In the genomic region with DNA sequence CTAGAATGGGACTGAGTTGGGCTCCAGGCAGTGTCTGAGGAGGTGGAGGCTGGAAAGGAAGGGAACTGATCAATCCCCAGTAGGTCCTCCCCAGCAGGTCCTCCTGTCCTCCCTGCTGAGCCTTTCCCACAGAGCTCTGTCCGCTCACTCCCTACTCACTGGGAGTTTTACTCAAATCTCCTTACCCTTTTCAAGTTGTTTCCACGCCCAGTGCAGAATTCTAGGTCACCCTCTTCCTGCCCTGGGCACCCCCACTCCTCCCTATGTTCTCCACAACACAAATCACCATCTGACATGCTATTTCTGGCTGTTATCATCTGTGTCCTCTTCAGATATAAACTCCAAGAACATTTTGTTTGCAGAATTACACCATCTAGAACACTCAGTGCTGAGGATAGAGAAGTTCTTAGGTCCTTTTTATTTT, we compare ENCODE assay signal across 19 mouse cellular contexts. TPM values are rescaled to one million over a fixed set of nuclear protein-coding genes. Genes with fewer than 3 reads are reported as not detected.
DNase-seq lines count a peak whose midpoint lies in the region.
"Had no signal": no experiment of that assay in that cellular context is flagged by ENCODE, and none has a peak within 500 bp of the region (broad histone marks: within the 10 kb centered on the region; RNA-seq: fewer than 3 reads in every experiment).

No protein-coding gene starts in this region.

- 71% methylated on average over 2 of the region's 2 CpGs for WGBS in forebrain, embryonic 10.5 days

- peaks cover 3% of the 10 kb centered on the region; the same call in 1 of the 2 replicates for H3K4me1 ChIP-seq in forebrain, embryonic 10.5 days
- H3K4me1 ChIP-seq: hindbrain, embryonic 12.5 days had no signal

- H3K9me3 ChIP-seq in forebrain, embryonic 10.5 days = no peaks in the 10 kb centered on the region
- H3K9me3 ChIP-seq: embryonic facial prominence, embryonic 12.5 days; G1E; hindbrain, embryonic 12.5 days had no signal

- DNase-seq in adrenal gland, postnatal 36 days = peak; percentile 37 to 68
- DNase-seq in adrenal gland, postnatal 10 days = no peak
- DNase-seq in kidney, adult 9 months = peak; percentile 58
- DNase-seq in kidney, postnatal 10 days = no peak
- peak; percentile 36 for DNase-seq in urinary bladder, postnatal 14 days (ENCODE audit: low spot score)
- no peak for DNase-seq in urinary bladder, postnatal 25 days (ENCODE audit: low spot score)
- DNase-seq in thymus, postnatal 4 days = no peak
- no peak for DNase-seq in forebrain, embryonic 10.5 days (ENCODE audit: extremely low spot score, low spot score)
- DNase-seq: cerebellum, adult 8-10 months had no signal

- no peak overlapping the region for H3K27ac ChIP-seq in forebrain, embryonic 10.5 days
- H3K27ac ChIP-seq: embryonic facial prominence, embryonic 12.5 days; hindbrain, embryonic 12.5 days; kidney, postnatal 0 days; stomach, postnatal 0 days had no signal

- peaks cover 15% of the 10 kb centered on the region for H3K36me3 ChIP-seq in forebrain, embryonic 10.5 days (replicated peaks)

- no peak overlapping the region for H3K4me3 ChIP-seq in forebrain, embryonic 10.5 days
- H3K4me3 ChIP-seq: embryonic facial prominence, embryonic 12.5 days; hindbrain, embryonic 12.5 days had no signal

- H3K27me3 ChIP-seq in forebrain, embryonic 10.5 days (ENCODE audit: poor library complexity, severe bottlenecking) = no peaks in the 10 kb centered on the region
- H3K27me3 ChIP-seq: embryonic facial prominence, embryonic 12.5 days; hindbrain, embryonic 12.5 days had no signal

RNA-seq across cellular contexts. Expression of gene Drap1, which starts 10.2 kb away (rescaled TPM):
- 100 to 1,000 TPM; 250 to 263 TPM for total RNA-seq in adrenal gland, postnatal 36 days (2021)
- 100 to 1,000 TPM; 246 to 264 TPM for total RNA-seq in adrenal gland, postnatal 10 days (2021)
- 198 and 208 TPM in 2 replicates for polyA plus RNA-seq in forebrain, embryonic 10.5 days (2016; fragmentation: Nextera tagmentation; extraction: Ambion mirVana)

RNA-seq across cellular contexts. Expression of gene AI837181, which starts 10.4 kb away (rescaled TPM):
- 10 to 100 TPM; 43.7 to 50.6 TPM for total RNA-seq in adrenal gland, postnatal 36 days (2021)
- 10 to 100 TPM; 42.5 to 43.8 TPM for total RNA-seq in adrenal gland, postnatal 10 days (2021)
- polyA plus RNA-seq in forebrain, embryonic 10.5 days (2016; fragmentation: Nextera tagmentation; extraction: Ambion mirVana) = 42.2 and 42.3 TPM in 2 replicates

RNA-seq across cellular contexts. Expression of gene Tsga10ip, which starts 12.2 kb away (rescaled TPM):
- total RNA-seq in adrenal gland, postnatal 36 days (2021) = not detected
- not detected for total RNA-seq in adrenal gland, postnatal 10 days (2021)
- not detected in 2 replicates for polyA plus RNA-seq in forebrain, embryonic 10.5 days (2016; fragmentation: Nextera tagmentation; extraction: Ambion mirVana)
- total RNA-seq: left cerebral cortex, postnatal 25 days; midbrain, postnatal 0 days; neutrophil, adult 5-6 weeks had no signal
- polyA plus RNA-seq: forebrain, embryonic 14.5 days had no signal

RNA-seq across cellular contexts. Expression of gene Sart1, which starts 26.0 kb away (rescaled TPM):
- total RNA-seq in adrenal gland, postnatal 36 days (2021) = 10 to 100 TPM; 79.1 to 86.5 TPM
- total RNA-seq in adrenal gland, postnatal 10 days (2021) = 10 to 100 TPM; 63.6 to 65.1 TPM
- 96.6 and 97.6 TPM in 2 replicates for polyA plus RNA-seq in forebrain, embryonic 10.5 days (2016; fragmentation: Nextera tagmentation; extraction: Ambion mirVana)

RNA-seq across cellular contexts. Expression of gene Fosl1, which starts 32.8 kb away (rescaled TPM):
- total RNA-seq in adrenal gland, postnatal 36 days (2021) = 1 to 10 TPM in 1 of 2 experiments, not detected in 1; 5.3 TPM
- under 1 TPM in 1 of 2 experiments, not detected in 1; 0.18 TPM for total RNA-seq in adrenal gland, postnatal 10 days (2021)
- polyA plus RNA-seq in forebrain, embryonic 10.5 days (2016; fragmentation: Nextera tagmentation; extraction: Ambion mirVana) = not detected in 2 replicates
- total RNA-seq: left cerebral cortex, postnatal 25 days; neutrophil, adult 5-6 weeks had no signal
- polyA plus RNA-seq: embryonic facial prominence, embryonic 12.5 days; forebrain, embryonic 14.5 days; hindbrain, embryonic 12.5 days; kidney, postnatal 0 days; liver, embryonic 16.5 days; midbrain, postnatal 0 days had no signal

Comparison
In these comparisons a context has a peak if more than half of its experiments do, and no peak if none do; other contexts are left out.
1. DNase-seq: peak in adrenal gland, postnatal 36 days (2 of 2), kidney, adult 9 months (single experiment) and urinary bladder, postnatal 14 days (single experiment); none in adrenal gland, postnatal 10 days (single experiment), kidney, postnatal 10 days (single experiment), urinary bladder, postnatal 25 days (single experiment), thymus, postnatal 4 days (single experiment) and forebrain, embryonic 10.5 days (single experiment).